ENCODE assay signal across 28 mouse cellular contexts in the genomic region with DNA sequence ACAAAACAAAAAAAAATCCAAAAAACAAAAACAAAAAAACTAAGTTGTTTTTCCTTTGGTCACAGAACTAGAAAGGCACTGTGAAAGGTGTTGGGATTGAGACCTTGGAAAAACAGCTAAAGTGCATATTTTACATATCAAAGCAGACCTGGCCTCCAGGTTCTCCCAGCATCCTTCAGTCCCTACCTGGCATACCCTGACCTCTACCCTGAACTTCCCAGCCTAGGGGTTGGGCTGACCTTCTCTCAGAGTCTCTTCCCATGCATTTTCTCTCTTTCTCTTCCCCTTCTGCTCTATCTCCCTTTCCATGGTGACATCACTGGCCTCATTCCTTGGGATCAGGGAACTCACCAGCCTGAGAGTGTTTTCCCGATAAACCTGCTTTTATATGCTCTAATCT. TPM values are rescaled to one million over a fixed set of nuclear protein-coding genes. Genes with fewer than 3 reads are reported as not detected.
"Had no signal": no experiment of that assay in that cellular context is flagged by ENCODE, and none has a peak within 500 bp of the region (broad histone marks: within the 10 kb centered on the region; RNA-seq: fewer than 3 reads in every experiment).

No protein-coding gene starts in this region.

- H3K27me3 ChIP-seq: limb, embryonic 12.5 days; limb, embryonic 15.5 days; neural tube, embryonic 12.5 days; neural tube, embryonic 15.5 days had no signal

- H3K4me2 ChIP-seq: limb, embryonic 12.5 days; limb, embryonic 15.5 days; liver, embryonic 11.5 days; lung, embryonic 14.5 days; neural tube, embryonic 12.5 days; neural tube, embryonic 15.5 days had no signal

- H3K4me1 ChIP-seq: limb, embryonic 12.5 days; limb, embryonic 15.5 days; neural tube, embryonic 12.5 days; neural tube, embryonic 15.5 days had no signal

- H3K27ac ChIP-seq: limb, embryonic 12.5 days; limb, embryonic 15.5 days; liver, embryonic 14.5 days; neural tube, embryonic 12.5 days; neural tube, embryonic 15.5 days had no signal

- DNase-seq: kidney, adult 9 months; kidney, postnatal 14 days; kidney, postnatal 4 days; left cerebral cortex, postnatal 4 days; lung, embryonic 14.5 days; lung, postnatal 10 days; lung, postnatal 36 days; midbrain, embryonic 14.5 days; right cerebral cortex, adult 18-20 months; right cerebral cortex, postnatal 14 days; right cerebral cortex, postnatal 4 days; spleen, adult 18-20 months; thymus, adult 2 months; thymus, postnatal 14 days; thymus, postnatal 4 days had no signal

- H3K36me3 ChIP-seq: limb, embryonic 12.5 days; limb, embryonic 15.5 days; midbrain, embryonic 10.5 days; neural tube, embryonic 12.5 days; neural tube, embryonic 15.5 days had no signal

- ATAC-seq: liver, postnatal 0 days had no signal

- H3K9ac ChIP-seq: limb, embryonic 12.5 days; limb, embryonic 15.5 days; liver, embryonic 14.5 days; liver, postnatal 0 days; lung, embryonic 14.5 days; neural tube, embryonic 12.5 days; neural tube, embryonic 15.5 days had no signal

- H3K9me3 ChIP-seq: limb, embryonic 12.5 days; limb, embryonic 15.5 days; megakaryocyte, embryonic 14.5 days; midbrain, embryonic 10.5 days; neural tube, embryonic 12.5 days; neural tube, embryonic 15.5 days had no signal

- H3K4me3 ChIP-seq: limb, embryonic 12.5 days; limb, embryonic 15.5 days; midbrain, embryonic 10.5 days; neural tube, embryonic 12.5 days; neural tube, embryonic 15.5 days had no signal

RNA-seq across cellular contexts. Expression of a gene that starts 3.5 kb away (rescaled TPM):
- total RNA-seq: layer of hippocampus, adult 18-20 months; layer of hippocampus, postnatal 14 days; left cerebral cortex, adult 8-10 months; left cerebral cortex, postnatal 14 days; left cerebral cortex, postnatal 4 days had no signal
- polyA plus RNA-seq: limb, embryonic 12.5 days; limb, embryonic 15.5 days; midbrain, embryonic 10.5 days; midbrain, embryonic 14.5 days; neural tube, embryonic 12.5 days; neural tube, embryonic 15.5 days had no signal
